Mouse (Mus musculus) thymus, postnatal 10 days (tissue): ENCODE data around the gene Tbc1d12.

ENCODE experiments used
- DNase-seq, 2 experiments: peaks; one replicate each; pipeline ENCODE4 v3.0.0; 2021; ENCODE audit warnings: low spot score in 2 of 2

Gene Tbc1d12

GRCm38 (mm10) chr19:38914926-38915325 is 78.5 kb downstream of the Tbc1d12 start:
- DNase-seq: no peak

- DNase-seq: peak in 1 of 2 experiments; percentile 41
Measured at GRCm38 (mm10) chr19:38915677-38916076, 79.3 kb downstream of the Tbc1d12 start.

- DNase-seq: no peak
Measured at GRCm38 (mm10) chr19:38928481-38929158, 92.2 kb downstream of the Tbc1d12 start.

DNA sequence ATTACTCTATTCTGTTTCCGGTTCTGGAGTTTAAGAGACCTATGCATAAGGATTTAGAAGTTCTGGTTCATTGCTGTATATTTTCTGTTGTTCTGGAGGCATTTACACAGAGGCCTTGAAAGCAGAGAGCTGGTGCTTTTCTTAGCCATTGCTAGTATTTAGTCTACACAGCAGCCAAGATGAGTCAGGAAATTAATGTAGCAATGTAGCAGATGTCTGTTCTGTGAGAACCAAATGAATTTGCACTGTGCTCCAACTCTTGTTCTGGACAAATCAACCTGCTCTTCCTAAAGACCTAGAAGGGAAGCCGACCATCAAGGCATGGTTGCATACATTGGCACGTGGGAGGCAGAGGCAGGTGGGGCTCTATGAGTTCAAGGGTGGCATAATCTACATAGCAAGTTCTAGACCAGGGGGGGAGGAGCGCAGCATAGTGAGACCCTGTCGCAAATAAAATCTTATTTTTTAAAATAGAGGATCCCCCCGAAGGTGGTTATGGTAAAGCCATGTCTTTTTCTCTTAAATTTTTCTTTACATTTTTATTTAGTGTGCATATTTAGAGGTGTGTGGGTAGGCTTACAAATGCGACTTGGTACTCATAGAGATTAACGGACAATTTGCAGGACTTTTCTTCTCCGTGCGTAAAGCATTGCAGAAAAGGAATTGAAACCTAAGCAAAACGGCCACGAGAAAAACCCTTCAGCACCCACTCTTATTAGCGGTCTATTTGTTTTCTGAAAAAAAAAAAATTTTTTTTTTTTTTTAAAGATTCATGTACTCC is 93.3 kb downstream of the Tbc1d12 start:
- DNase-seq: no peak

DNA sequence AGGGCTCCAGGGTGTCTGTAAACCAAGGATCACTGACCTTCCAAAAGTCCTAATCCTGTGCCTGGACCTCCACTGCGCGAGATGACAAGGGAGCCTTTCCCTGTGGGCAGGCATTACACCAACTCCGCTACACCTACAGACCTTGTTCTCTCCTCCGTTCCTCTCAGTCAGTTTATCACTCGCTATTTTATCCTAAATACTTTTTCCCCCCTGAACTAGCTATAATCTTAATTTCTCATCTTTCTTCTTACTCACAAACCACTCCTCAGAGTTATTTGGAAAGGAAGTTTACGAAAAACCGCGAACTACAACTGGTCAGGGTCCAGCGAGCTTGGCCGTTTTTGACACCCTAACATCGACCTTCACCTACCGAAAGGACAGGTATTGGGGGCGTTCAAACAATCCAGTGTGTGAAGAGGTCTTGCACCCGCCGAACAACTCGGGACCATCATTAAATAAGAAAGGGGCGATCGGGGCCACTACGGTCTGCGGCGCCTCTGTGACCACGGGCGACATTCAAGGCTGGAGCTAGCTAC is 93.9 kb downstream of the Tbc1d12 start:
- DNase-seq: no peak

- peak; percentile 83 to 93 for DNase-seq
Measured at GRCm38 (mm10) chr19:38930788-38931565, 94.6 kb downstream of the Tbc1d12 start, which contains the start of gene Hells. Gene Hells (plus strand): TSS chr19:38930915.

GRCm38 (mm10) chr19:38931566-38931890 is 95.1 kb downstream of the Tbc1d12 start:
- no peak for DNase-seq

GRCm38 (mm10) chr19:38944590-38945307 is 108.4 kb downstream of the Tbc1d12 start:
- DNase-seq: no peak
